Mouse (Mus musculus) frontal cortex, adult 2 months (tissue): ENCODE results near the gene Spon1. TPM values are rescaled to one million over a fixed set of nuclear protein-coding genes. Genes with fewer than 3 reads are reported as not detected.
A peak's percentile ranks its signal among the peaks of the same experiment; 100 is the strongest.

Source experiments
- DNase-seq, 2 experiments: peaks; one replicate each; pipeline ENCODE4 v3.0.0; 2022; ENCODE audit warnings: low spot score in 1 of 2; ENCODE audit errors: extremely low spot score in 1 of 2
- polyA plus RNA-seq: library from polyadenylated mRNA; depleted of rRNA; stranded (reverse); fragments of >200 nt; gene quantifications from 2 replicates; pipeline ENCODE4 v1.2.3, GENCODE M21; 2012

The Spon1 gene
- polyA plus RNA-seq, 1 experiment, result 42.0 TPM

GRCm38 (mm10) chr7:114079343-114079742 lies 313.5 kb downstream of the Spon1 start:
- DNase-seq, result no peak

DNA sequence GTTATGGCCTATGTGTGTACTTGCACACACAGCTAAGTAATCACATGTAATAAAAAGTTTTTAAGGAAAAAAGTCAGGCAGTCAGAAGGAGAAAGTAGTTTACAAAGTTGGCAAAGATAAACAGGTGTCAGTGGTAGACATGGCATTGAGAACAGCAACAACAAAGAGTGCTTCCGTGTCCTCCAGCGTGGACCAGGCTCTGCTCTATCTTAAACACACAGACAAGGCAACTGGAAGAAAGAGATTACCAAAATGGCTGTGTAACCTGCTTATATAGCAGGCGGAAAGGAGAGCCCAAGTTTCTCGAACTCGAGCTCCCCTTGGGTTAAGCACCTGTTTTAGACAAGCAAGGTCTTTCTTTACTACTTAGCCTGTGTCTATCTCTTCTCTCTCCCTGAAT lies 314.5 kb downstream of the Spon1 start:
- DNase-seq, result no peak

GRCm38 (mm10) chr7:114081633-114082420 lies 316.0 kb downstream of the Spon1 start:
- DNase-seq, result peak in 1 of 2 experiments; percentile 45

- DNase-seq, result no peak
Measured at GRCm38 (mm10) chr7:114083088-114083487, 317.3 kb downstream of the Spon1 start.

DNA sequence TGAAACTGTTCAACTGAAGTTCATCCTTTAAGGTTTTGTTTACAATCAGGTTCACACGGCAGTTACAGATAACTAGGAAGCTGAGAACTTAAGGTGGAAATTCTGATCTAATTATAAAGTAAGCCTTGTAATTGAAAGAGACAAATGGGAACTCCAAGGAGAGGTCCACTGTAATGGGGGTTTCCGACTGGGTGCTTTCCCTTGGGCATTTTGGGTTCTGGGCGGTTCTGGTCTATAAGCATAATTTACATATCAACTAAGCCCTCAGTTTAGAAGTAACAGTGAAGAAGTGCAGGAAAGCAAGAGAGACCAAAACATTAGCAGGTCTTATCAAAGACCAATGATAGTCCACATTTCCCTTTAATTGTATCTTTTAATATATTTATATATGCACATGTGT lies 318.0 kb downstream of the Spon1 start:
- no peak for DNase-seq

DNA sequence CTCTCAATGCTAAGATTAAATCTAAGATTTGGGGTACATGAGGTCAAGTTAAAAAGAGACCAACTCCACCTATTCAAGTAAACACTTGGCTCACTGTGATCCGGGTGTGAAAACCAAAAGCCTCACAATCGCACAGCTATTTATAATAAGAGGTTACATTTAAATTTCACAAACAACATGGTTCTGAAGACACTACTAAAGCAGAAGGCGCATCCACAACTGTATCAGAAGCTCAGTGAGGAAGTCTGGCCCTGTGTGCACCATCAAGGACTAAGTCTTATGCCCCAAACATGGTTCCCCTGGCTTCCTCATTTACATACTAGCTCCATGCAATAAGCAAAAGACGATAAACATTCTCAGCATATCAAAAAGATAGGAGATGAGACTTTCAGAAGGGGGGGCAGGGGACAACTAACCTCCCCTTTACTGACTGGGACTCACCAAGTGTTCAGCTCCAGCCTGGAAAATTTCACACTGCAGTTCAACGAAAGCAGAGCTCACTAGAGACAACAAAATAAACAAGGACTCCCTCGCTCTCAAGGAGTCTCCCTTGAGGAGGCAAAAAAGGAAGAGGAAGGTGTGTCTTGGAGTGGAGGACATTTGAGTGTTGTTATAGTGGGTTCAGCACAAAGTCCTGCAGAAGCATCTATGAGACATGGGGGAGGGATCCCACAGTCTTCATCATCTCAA lies 320.4 kb downstream of the Spon1 start:
- DNase-seq, result no peak

DNA sequence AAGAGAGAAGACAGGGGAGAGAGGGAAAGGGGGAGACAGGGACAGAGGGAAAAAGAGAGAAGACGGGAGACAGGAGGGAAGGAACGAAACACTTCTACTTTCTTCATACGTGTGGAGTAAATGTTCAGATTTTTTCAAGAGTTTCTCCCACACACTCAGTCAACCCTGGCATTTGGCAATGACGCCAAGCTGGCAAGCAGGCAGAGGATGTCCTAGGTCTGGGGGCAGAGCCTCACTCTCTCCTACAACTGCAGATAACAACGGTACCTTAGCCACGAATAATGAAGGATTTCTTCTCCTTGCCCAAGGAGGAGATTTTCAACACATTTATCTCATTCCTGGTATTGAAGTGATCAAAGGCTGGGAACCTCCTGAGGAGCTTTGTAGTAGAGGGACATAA lies 321.5 kb downstream of the Spon1 start:
- DNase-seq, result peak in 1 of 2 experiments; percentile 59

- DNase-seq, result no peak
Measured at GRCm38 (mm10) chr7:114087986-114088385, 322.2 kb downstream of the Spon1 start.

DNA sequence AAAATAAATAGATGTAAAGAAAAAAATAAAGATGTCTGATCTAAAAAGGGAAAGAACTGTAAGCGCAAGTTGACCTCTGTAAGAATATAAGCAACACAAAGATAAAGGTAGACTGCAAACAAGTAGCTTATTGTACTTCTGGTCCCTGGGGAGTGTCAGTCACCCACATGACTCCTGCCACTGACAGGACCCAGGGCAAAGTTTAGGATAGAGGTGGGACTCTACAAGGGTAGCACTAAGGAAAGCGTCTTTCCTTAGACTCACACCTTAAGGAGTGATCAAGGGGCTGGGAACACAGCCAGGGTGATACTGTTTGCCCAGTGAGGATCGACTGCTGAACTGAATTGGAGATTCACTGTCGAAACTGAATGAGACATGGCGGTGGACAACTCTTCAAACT lies 323.1 kb downstream of the Spon1 start:
- DNase-seq, result no peak

DNA sequence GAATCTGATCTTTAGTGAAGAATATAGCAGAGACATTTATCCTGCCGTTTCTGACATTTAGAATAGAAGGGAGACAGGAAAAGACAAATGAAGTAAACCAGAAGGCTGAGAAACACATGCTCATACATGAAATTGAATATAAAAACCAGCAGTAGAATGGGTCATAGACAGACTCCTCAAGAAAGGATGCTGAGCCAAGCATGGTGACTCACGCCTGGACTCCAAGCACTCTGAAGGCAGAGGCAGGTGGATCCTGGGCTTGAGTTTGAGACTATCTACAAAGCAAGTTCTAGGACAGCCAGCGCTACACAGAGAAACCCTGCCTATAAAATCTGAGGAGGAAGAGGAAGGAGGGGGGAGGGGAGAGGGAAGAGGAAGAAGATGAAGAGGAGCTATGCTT lies 324.4 kb downstream of the Spon1 start:
- peak in 1 of 2 experiments; percentile 32 for DNase-seq

GRCm38 (mm10) chr7:114090892-114091545 lies 325.2 kb downstream of the Spon1 start:
- DNase-seq, result no peak
